Mouse (Mus musculus): ENCODE data around the gene Gm10645. TPM values are rescaled to one million over a fixed set of nuclear protein-coding genes. Genes with fewer than 3 reads are reported as not detected.

Gm10645 gene
- 2.3 and 3.3 TPM in 2 replicates for polyA plus RNA-seq (2012; rRNA removed)

DNA sequence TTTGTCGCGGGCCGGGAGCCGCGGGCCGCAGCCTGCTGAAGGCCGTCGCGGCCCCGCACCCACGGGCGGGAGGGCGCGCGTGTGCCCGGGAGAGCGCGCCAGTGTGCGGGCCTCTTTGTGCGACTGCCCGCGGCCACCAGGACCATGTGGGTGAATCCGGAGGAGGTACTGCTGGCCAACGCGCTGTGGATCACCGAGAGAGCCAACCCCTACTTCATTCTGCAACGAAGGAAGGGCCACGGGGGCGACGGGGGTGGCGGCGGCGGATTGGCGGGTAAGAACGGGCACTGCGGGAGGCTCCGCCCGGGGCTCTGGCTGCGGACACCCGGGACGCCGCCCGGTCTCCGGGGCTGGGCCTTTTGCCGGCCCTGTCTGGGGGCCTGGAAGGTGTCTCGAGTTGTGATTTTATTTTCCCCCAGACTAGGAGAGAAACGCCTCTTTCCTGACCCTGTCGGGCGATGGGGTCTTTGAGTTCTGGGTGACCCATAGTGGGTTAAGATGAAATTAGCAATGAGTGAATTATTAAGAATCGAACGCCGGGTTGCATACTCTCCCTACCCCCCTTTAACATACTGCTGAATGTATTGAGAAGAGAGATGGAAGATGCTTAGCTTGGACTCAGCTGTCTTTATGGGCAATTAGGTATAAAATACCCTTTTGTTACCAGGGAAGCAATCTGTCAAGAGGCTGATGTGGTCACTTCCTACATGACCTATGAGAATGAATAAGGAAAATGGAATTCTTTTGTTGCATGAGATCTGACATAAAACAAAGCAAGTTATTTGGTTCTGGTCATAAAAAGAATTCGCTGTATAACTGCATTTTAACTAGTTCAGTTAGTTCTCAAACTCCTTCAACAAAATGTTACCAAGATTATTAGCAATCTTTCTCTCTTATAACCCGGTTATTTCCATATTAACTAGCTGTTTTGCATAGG is at the start of gene Gm10645:
TSS of gene Gm10645 (minus strand) at position 240 of the 937 bp plus-strand sequence.
- peak; percentile 52 for DNase-seq (ENCODE audit: low spot score)

- no peak for DNase-seq (ENCODE audit: low spot score)
These were observed 49.1 kb upstream of the Gm10645 start for GRCm38 (mm10) chr8:83215065-83215464.

DNA sequence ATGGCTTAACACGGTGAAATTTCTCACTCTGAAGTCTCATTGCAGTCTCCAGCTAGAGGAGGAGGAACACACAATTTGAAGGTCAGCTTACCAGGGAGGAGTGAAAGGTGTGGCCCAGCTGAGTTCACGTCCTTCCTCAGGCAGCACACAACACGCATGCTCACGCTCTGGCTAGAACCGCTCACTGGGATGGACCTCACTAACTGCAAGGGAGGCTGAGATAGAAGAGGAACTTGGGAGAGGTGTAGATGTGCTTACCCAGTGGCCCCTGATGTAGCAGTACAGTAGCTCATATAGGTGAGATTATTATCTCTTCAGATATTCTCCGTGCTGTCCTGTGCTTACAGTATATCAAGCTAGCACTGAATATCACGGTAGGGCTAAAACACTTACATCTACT is 44.7 kb upstream of the Gm10645 start:
- DNase-seq (ENCODE audit: low spot score): no peak

DNA sequence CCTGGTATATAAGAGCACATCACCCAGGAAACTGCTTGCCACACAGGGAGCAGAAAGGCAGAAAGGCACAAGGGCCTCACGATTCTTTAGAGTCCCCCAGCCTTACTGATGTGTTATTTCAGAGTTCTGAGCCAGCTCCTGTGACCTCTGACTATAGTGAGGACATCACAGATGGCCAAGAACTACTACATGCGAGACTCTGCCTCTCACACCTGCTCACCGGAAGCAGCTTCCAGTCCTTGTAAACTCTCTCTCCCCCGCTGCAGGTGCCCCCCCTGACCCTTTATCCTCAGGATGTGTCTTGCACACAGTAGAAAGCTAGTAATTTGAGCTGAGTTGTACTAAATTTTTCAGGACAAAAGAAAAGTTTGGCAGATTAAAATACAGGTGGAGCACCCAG is 43.6 kb upstream of the Gm10645 start:
- DNase-seq (ENCODE audit: low spot score): no peak

DNA sequence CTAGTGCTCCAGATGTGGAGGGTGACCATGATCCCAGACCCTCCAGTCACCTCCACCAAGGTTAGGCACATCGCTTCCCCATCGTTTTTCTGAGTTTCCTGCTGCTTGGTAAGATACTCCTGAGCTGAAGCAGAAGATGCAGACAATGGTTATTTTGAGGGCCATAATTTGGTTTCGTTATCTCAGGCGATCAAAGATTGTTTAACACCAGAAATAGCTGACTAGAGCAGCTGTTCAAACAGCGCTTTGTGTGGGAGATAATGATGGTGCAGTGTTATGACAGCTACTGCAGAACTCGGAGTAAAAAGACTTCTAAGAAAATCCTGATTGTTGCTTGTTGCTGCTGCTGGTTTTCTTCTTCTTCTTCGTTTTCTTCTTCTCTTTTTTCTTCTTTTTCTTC is 39.9 kb upstream of the Gm10645 start:
- no peak for DNase-seq (ENCODE audit: low spot score)

DNA sequence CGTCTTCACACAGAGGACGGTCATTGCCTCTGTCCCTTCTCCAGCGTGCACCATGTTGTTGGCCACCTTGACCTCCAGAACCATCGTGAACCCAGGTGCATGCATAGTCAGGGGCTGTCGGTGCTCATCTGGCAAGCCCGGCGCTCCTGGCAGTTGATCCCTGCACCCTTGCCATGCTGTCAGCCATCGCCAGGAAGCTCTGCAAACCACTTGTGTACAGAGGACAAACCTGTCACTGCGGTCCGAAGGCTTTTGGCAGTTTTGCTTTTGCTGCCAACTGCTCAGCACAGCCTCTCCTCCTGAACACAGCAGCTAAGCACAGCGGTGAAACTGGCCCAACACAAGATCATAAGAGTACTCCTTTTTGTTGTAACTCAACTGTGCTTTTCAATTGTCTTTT is 37.0 kb upstream of the Gm10645 start:
- DNase-seq (ENCODE audit: low spot score): no peak

DNA sequence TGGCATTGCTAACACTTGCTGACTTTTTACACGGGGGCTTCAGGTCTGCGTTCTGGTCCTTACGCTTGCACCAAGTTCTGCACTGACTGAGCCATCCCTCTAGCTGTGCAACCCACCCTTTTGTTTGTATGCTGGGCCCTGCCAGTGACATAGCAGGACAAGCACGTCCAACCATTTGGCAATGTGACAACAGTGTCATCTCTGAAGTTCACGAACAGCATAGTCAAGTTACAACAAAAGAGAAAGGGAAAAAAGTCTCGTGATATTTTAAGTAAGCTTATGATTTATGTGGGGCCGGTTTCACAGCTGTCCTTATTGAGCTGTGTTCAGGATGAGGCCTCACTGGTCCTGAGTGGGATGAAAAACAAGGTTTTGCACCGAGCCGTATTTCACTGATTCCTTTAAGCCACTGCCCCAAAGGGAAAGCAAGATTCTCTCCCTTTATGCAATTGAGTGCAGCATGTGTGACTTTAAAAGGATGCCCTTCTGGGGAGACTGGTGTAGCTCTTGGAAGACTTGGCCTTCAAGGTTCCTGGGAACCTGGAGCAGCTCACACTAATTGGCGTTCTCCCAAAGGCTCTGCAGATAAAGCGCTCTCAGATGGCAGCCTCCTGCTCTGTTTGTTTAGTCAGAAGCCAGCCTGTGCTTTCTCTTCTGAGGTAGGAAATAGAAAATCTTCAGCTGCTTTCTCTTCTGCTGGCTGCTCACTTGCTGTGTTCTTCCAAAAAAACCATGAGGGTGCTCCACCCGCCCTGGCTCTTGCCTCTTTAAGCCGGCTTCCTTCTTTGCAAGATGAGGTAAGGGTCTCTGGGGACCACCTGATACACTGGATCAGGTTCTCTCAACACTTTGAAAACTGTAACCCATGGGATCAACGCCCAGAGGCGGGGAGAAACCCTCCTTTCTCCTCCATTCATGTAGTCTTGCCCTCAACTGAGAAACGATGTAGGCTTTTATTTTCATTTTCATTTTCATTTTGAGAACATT is 34.5 kb upstream of the Gm10645 start:
- no peak for DNase-seq (ENCODE audit: low spot score)

DNA sequence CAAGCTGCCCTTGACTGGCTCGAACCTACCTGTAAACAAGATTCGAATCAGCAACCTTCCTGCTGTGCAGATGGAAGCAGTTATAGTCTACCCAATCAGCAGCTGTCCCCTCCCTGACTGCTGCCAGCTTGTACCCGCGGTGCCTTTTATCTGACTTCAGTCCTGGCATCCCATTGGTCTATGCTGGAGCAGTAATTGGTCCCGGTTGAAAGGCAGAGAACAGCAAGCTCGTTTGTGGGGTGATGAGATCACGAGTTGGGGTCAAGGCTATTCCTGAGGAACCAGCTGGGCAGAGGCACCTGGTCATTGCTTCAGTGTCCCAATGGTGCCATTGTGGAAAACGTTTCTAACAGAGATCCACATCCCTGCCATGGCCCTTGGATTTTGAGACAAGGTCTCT is 33.7 kb upstream of the Gm10645 start:
- DNase-seq (ENCODE audit: low spot score): no peak

GRCm38 (mm10) chr8:83196088-83196487 is 30.1 kb upstream of the Gm10645 start:
- no peak for DNase-seq (ENCODE audit: low spot score)

- no peak for DNase-seq (ENCODE audit: low spot score)
These were observed 23.6 kb upstream of the Gm10645 start for GRCm38 (mm10) chr8:83189538-83190095.

GRCm38 (mm10) chr8:83187363-83187962 is 21.5 kb upstream of the Gm10645 start:
- no peak for DNase-seq (ENCODE audit: low spot score)

DNA sequence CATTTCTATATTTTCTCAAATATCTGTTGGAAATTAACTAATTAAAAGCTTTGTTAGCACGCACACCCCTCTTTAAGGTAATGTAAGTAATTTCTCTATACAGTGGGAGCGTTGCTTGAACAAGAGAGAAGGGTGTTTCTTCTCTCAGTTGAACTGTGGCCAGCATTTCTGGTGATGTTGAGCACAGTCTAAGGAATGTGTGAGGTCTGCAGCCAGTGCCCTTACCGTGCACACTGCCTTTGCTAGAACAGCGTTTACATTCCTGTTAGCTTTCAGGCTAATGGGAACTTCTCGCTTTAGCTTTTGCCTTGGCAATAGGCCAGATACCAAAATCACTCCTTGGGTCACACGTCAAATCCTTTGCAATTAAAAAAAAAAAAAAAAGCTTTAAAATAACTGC is 20.4 kb upstream of the Gm10645 start:
- DNase-seq (ENCODE audit: low spot score): no peak

DNA sequence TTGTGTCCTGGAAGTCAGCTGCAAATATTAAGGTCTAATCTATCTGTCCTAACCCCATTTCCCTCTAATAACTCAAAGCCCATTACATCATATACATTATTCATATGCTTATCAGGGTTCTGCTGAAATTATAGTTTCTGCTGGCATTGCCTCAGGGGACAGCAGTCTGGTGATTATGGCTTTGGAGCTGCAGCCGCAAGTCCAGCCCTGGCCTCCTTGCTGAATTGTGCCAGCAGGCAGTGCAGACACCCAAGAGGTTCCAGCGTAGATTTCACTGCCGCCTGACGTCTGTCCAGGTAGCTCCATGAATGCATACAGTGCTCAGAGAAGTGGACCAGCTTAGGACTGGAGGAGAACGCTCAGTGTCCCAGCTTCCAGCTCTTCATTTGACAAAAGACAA is 16.8 kb upstream of the Gm10645 start:
- DNase-seq (ENCODE audit: low spot score): no peak

DNA sequence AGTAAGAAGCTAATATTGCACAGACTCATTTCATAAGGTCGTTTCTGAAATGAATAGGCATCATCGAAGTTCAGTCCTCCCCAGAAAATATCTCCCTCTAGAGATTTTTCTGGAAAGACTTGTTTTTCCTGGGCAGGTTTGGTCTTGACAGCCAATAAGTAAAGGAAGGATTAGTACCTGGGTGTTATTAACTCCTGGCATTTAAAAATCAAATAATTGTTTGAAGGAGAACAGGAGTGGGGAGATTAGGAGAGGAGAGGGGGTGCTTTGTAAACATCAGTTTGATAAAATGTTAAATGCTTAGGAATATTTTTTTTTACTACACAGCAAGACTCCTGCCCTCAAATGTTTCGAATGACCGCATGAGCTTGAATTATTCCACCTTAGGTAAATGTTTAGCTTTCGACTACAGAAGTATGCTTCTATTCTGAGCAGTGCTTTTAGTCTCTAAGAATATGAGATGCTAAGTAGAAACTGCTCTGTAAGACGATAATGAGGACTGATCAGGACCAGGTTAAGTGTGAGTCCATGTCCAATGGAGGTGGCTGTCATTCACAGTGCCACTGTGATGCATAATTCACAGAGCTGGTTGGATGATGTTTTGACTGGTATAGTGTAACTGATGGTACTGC is 16.0 kb upstream of the Gm10645 start:
- no peak for DNase-seq (ENCODE audit: low spot score)

- DNase-seq (ENCODE audit: low spot score): no peak
These were observed 12.3 kb upstream of the Gm10645 start for GRCm38 (mm10) chr8:83178228-83178742.

GRCm38 (mm10) chr8:83177317-83178195 is 11.6 kb upstream of the Gm10645 start:
- DNase-seq (ENCODE audit: low spot score): no peak

DNA sequence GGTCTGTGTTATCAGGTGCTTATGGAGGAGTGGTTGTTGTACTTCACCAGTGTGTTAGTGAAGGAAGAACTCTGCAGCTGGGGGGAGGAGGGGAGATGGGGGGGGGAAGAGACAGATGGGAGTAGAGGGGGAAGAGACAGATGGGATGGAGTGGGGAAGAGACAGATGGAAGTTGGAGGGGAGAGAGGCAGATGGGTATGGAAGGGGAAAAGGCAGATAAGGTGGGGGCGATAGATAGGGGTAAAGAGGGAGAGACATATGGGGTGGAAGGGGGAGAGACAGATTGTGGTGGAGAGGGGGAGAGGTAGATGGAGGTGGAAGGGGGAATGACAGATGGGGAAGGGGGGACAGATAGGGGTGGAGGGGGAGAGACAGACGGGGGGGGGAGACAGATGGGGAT is 10.8 kb upstream of the Gm10645 start:
- DNase-seq (ENCODE audit: low spot score): no peak

- DNase-seq (ENCODE audit: low spot score): no peak
These were observed 9.7 kb upstream of the Gm10645 start for GRCm38 (mm10) chr8:83175680-83176079.

DNA sequence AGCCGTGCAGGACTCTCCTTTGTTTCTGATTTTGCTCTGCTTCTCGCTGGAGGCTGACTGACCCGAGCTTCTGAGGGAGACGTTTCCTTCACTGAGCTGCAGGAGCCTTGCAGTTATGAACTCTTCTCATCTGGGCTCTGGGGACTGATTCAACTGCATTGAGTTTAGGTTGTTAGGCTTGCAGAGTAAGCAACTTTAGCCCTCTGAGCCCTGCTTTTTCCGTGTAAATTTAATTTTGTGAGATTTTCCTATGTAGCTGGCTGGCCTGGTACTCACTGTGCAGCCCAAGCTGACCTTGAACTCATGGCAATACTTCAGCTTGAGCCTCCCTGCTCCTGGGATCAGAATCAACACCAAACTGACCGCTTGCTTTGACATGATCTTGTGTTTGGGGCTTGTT is 4.9 kb upstream of the Gm10645 start:
- DNase-seq (ENCODE audit: low spot score): no peak

DNA sequence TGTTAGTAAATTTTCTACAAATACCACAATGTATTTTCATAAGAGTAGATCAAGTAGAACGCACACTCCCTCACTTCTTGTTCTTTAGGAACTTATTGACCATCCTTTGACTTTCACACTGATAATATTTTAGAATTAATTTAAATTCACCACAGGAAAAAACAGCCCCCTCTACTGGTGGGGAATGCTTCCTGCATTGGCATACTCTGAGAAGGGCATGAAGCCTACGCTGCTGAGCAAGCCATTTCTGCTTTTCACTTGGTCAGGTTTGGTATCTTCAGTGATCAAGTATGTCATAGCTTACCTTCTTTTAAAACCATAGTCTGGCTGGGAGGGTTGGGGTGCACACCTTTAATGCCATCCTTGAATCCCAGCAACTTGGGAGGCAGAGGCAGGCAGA is 3.7 kb upstream of the Gm10645 start:
- no peak for DNase-seq (ENCODE audit: low spot score)

Measured in urinary bladder, adult 2 months (tissue).